Mouse (Mus musculus) CH12.LX (cell line): ENCODE results near the gene Fhl3. TPM values are rescaled to one million over a fixed set of nuclear protein-coding genes. Genes with fewer than 3 reads are reported as not detected.
"Not testable (repeated sequence)": the region's sequence is repeated elsewhere in the genome, so short reads cannot be mapped to it uniquely, and the experiment has no call there.

Experiments
- DNase-seq: peaks from one replicate; pipeline ENCODE4 v3.0.0-alpha.2; 2013; ENCODE audit errors: extremely low read depth
- H3K27ac ChIP-seq: 2 replicates; pipeline ENCODE4 v1.5.1; 2012; ENCODE audit warnings: low read depth, mild to moderate bottlenecking, control low read depth, moderate library complexity; ENCODE audit not compliant: insufficient read depth
- H3K27me3 ChIP-seq: replicated peaks from 2 replicates; pipeline ENCODE3; 2012; ENCODE audit warnings: inconsistent platforms
- H3K36me3 ChIP-seq, 2 experiments: replicated peaks in 1 of 2; 2 replicates each; pipeline versions ENCODE3 to v1.6.1; 2012; ENCODE audit warnings: inconsistent platforms in 1 of 2, low read length in 1 of 2, mild to moderate bottlenecking in 1 of 2, mixed read lengths in 1 of 2, moderate library complexity in 1 of 2; ENCODE audit not compliant: control insufficient read depth in 1 of 2, insufficient read depth in 1 of 2
- H3K4me1 ChIP-seq, 2 experiments: 2 replicates each; pipeline ENCODE4 v1.6.1; 2012; ENCODE audit warnings: inconsistent platforms in 1 of 2, moderate library complexity in 1 of 2; ENCODE audit not compliant: insufficient read depth in 2 of 2, control insufficient read depth in 1 of 2
- H3K4me2 ChIP-seq: 2 replicates; pipeline ENCODE4 v1.6.1; 2012; ENCODE audit warnings: low read depth, mild to moderate bottlenecking, control low read depth; ENCODE audit not compliant: poor library complexity, insufficient read depth, severe bottlenecking
- H3K4me3 ChIP-seq, 3 experiments: fragments of 150-350 bp in 1 of 3; sonication (generic) in 1 of 3; replicated peaks in 1 of 3; 2 replicates each; pipeline versions ENCODE3 to v1.5.1; 2011 to 2012; ENCODE audit warnings: low read depth in 2 of 3, low read length in 2 of 3, mild to moderate bottlenecking in 2 of 3, moderate library complexity in 2 of 3, control low read depth in 1 of 3, improper control_type of control experiment in 1 of 3, inconsistent platforms in 1 of 3, mixed read lengths in 1 of 3; ENCODE audit not compliant: poor library complexity in 1 of 3
- H3K79me2 ChIP-seq: replicated peaks from 2 replicates; pipeline ENCODE4 v1.6.1; 2012; ENCODE audit warnings: mild to moderate bottlenecking, moderate library complexity; ENCODE audit not compliant: control insufficient read depth, poor library complexity, insufficient read depth, severe bottlenecking; ENCODE audit errors: extremely low read depth
- H3K9ac ChIP-seq: 2 replicates; pipeline ENCODE4 v1.6.1; 2012; ENCODE audit warnings: low read depth, mild to moderate bottlenecking, control low read depth, moderate library complexity; ENCODE audit not compliant: insufficient read depth
- H3K9me3 ChIP-seq: replicated peaks from 2 replicates; pipeline ENCODE3; 2012; ENCODE audit warnings: low read length, inconsistent platforms, mixed read lengths
- CHD1 ChIP-seq: IDR thresholded peaks from 2 replicates; pipeline ENCODE4 v1.6.1; 2012; ENCODE audit warnings: low read depth, low read length, improper control_type of control experiment, inconsistent platforms
- CHD2 ChIP-seq: IDR thresholded peaks from 2 replicates; pipeline ENCODE4 v1.6.1; 2011; ENCODE audit warnings: low read length, improper control_type of control experiment
- CTCF ChIP-seq, 2 experiments: IDR thresholded peaks in 1 of 2; conservative IDR thresholded peaks in 1 of 2; 2 replicates each; pipeline ENCODE4 v1.5.1; 2011 to 2012; ENCODE audit warnings: low read depth in 2 of 2, low read length in 2 of 2, improper control_type of control experiment in 1 of 2, inconsistent platforms in 1 of 2, mild to moderate bottlenecking in 1 of 2, moderate library complexity in 1 of 2
- ELF1 ChIP-seq: IDR thresholded peaks from 2 replicates; pipeline ENCODE4 v1.6.1; 2014; ENCODE audit warnings: low read depth, mild to moderate bottlenecking, inconsistent platforms, low read length, improper control_type of control experiment
- EP300 ChIP-seq: IDR thresholded peaks from 2 replicates; pipeline ENCODE4 v1.6.1; 2011; ENCODE audit warnings: low read length, improper control_type of control experiment
- ETS1 ChIP-seq: conservative IDR thresholded peaks from 2 replicates; pipeline ENCODE4 v1.6.1; 2012; ENCODE audit warnings: low read depth, mild to moderate bottlenecking, inconsistent platforms, low read length, improper control_type of control experiment, moderate library complexity
- GABPA ChIP-seq: IDR thresholded peaks from 2 replicates; pipeline ENCODE4 v1.6.1; 2012; ENCODE audit warnings: low read depth, low read length, improper control_type of control experiment, inconsistent platforms; ENCODE audit not compliant: insufficient replicate concordance
- JUN ChIP-seq: IDR thresholded peaks from 2 replicates; pipeline ENCODE4 v1.6.1; 2011; ENCODE audit warnings: low read depth, mild to moderate bottlenecking, low read length, improper control_type of control experiment, moderate library complexity; ENCODE audit not compliant: insufficient read depth
- JUND ChIP-seq: conservative IDR thresholded peaks from 2 replicates; pipeline ENCODE4 v1.6.1; 2011; ENCODE audit warnings: low read depth, low read length, improper control_type of control experiment
- KAT2A ChIP-seq: IDR thresholded peaks from 2 replicates; pipeline ENCODE4 v1.6.1; 2012; ENCODE audit warnings: low read length, improper control_type of control experiment, inconsistent platforms; ENCODE audit not compliant: insufficient replicate concordance
- MAX ChIP-seq: IDR thresholded peaks from 2 replicates; pipeline ENCODE4 v1.6.1; 2011; ENCODE audit warnings: low read length, improper control_type of control experiment
- MAZ ChIP-seq: IDR thresholded peaks from 2 replicates; pipeline ENCODE4 v1.6.1; 2012; ENCODE audit warnings: low read depth, mild to moderate bottlenecking, inconsistent platforms, low read length, improper control_type of control experiment, moderate library complexity
- MEF2A ChIP-seq: IDR thresholded peaks from 2 replicates; pipeline ENCODE4 v1.6.1; 2014; ENCODE audit warnings: low read depth, mild to moderate bottlenecking, inconsistent platforms, low read length, improper control_type of control experiment, borderline replicate concordance
- NELFE ChIP-seq: IDR thresholded peaks from 2 replicates; pipeline ENCODE4 v1.6.1; 2011; ENCODE audit warnings: low read depth, low read length, improper control_type of control experiment
- NRF1 ChIP-seq: IDR thresholded peaks from 2 replicates; pipeline ENCODE4 v1.6.1; 2014; ENCODE audit warnings: low read depth, mild to moderate bottlenecking, inconsistent platforms, low read length, improper control_type of control experiment, moderate library complexity
- POLR2A ChIP-seq: IDR thresholded peaks from 2 replicates; pipeline ENCODE4 v1.6.1; 2011; ENCODE audit warnings: low read depth, mild to moderate bottlenecking, improper control_type of control experiment, low read length
- POLR2AphosphoS2 ChIP-seq: IDR thresholded peaks from 2 replicates; pipeline ENCODE4 v1.6.1; 2011; ENCODE audit warnings: low read depth, low read length, improper control_type of control experiment
- RAD21 ChIP-seq: IDR thresholded peaks from 2 replicates; pipeline ENCODE4 v1.6.1; 2011; ENCODE audit warnings: low read depth, mild to moderate bottlenecking, low read length, improper control_type of control experiment, moderate library complexity
- RCOR1 ChIP-seq: conservative IDR thresholded peaks from 2 replicates; pipeline ENCODE4 v1.6.1; 2012; ENCODE audit warnings: low read depth, mild to moderate bottlenecking, inconsistent platforms, low read length, improper control_type of control experiment
- SIN3A ChIP-seq: IDR thresholded peaks from 2 replicates; pipeline ENCODE4 v1.6.1; 2012; ENCODE audit warnings: low read length, improper control_type of control experiment, inconsistent platforms
- SMC3 ChIP-seq: IDR thresholded peaks from 2 replicates; pipeline ENCODE4 v1.6.1; 2011; ENCODE audit warnings: low read depth, low read length, improper control_type of control experiment
- TBP ChIP-seq: conservative IDR thresholded peaks from 2 replicates; pipeline ENCODE4 v1.6.1; 2011; ENCODE audit warnings: low read depth, low read length, improper control_type of control experiment
- TCF12 ChIP-seq: IDR thresholded peaks from 2 replicates; pipeline ENCODE4 v1.6.1; 2014; ENCODE audit warnings: low read depth, mild to moderate bottlenecking, inconsistent platforms, low read length, improper control_type of control experiment
- UBTF ChIP-seq: IDR thresholded peaks from 2 replicates; pipeline ENCODE4 v1.6.1; 2012; ENCODE audit warnings: low read depth, mild to moderate bottlenecking, inconsistent platforms, low read length, improper control_type of control experiment, moderate library complexity
- USF1 ChIP-seq: IDR thresholded peaks from 2 replicates; pipeline ENCODE4 v1.6.1; 2014; ENCODE audit warnings: low read depth, mild to moderate bottlenecking, inconsistent platforms, low read length, improper control_type of control experiment
- USF2 ChIP-seq: conservative IDR thresholded peaks from 2 replicates; pipeline ENCODE4 v1.6.1; 2011; ENCODE audit warnings: low read depth, low read length, improper control_type of control experiment
- ZC3H11A ChIP-seq: IDR thresholded peaks from 2 replicates; pipeline ENCODE4 v1.6.1; 2012; ENCODE audit warnings: low read depth, mild to moderate bottlenecking, inconsistent platforms, low read length, improper control_type of control experiment
- ZKSCAN1 ChIP-seq: IDR thresholded peaks from 2 replicates; pipeline ENCODE4 v1.6.1; 2012; ENCODE audit warnings: low read depth, inconsistent platforms, low read length, improper control_type of control experiment, borderline replicate concordance
- ZMIZ1 ChIP-seq: IDR thresholded peaks from 2 replicates; pipeline ENCODE4 v1.6.1; 2012; ENCODE audit warnings: low read depth, mild to moderate bottlenecking, inconsistent platforms, low read length, improper control_type of control experiment
- ZNF384 ChIP-seq: IDR thresholded peaks from 2 replicates; pipeline ENCODE4 v1.6.1; 2012; ENCODE audit warnings: low read depth, low read length, improper control_type of control experiment, inconsistent platforms
- dilution Hi-C: fragments of 300-500 bp; cut with MboI; formaldehyde crosslinking; loops from 2 replicates; pipeline ENCODE4 v1.14.3; 2020; ENCODE audit warnings: low sequenced_read_pairs; ENCODE audit not compliant: extremely low pct_unique_long_range_greater_than_20kb, extremely low pct_ligation_motif_present
- in situ Hi-C: fragments of 300-500 bp; cut with MboI; formaldehyde crosslinking; loops from 3 replicates; pipeline ENCODE4 v1.14.3; 2019; ENCODE audit warnings: low sequenced_read_pairs, low pct_ligation_motif_present, low pct_unique_long_range_greater_than_20kb, mixed read lengths
- polyA plus RNA-seq: library from polyadenylated mRNA; unstranded; fragments of >175 nt; gene quantifications from 2 replicates; pipeline ENCODE4 v1.2.1, GENCODE M21; 2012; ENCODE audit warnings: low read depth; ENCODE audit not compliant: insufficient read length
- total RNA-seq, 2 experiments: library from RNA; depleted of rRNA; stranded (reverse); fragments of 300-350 nt in 1 of 2; fragments of >200 nt in 1 of 2; gene quantifications; 2 replicates each; pipeline ENCODE4 v1.2.3; 2012 to 2014

The Fhl3 gene
- total and polyA plus RNA-seq, 3 experiments = 4.1 to 20.8 (median 10.8) TPM

- dilution Hi-C loops, H3K27ac ChIP-seq, H3K9me3 ChIP-seq, H3K4me3 ChIP-seq, H3K9ac ChIP-seq, H3K27me3 ChIP-seq, DNase-seq, H3K4me2 ChIP-seq, in situ Hi-C loops: not testable (repeated sequence)
- peak; percentile 62; the same call in 1 of the 2 replicates for TF ChIP-seq TBP
- peaks cover 23 to 35% of the 10 kb centered on the region in 2 experiments for H3K36me3 ChIP-seq
- H3K4me1 ChIP-seq = peaks cover 14 to 41% of the 10 kb centered on the region in 2 experiments
- H3K79me2 ChIP-seq = peaks cover 23% of the 10 kb centered on the region
Measured at GRCm38 (mm10) chr4:124713850-124714249, 13.3 kb downstream of the Fhl3 start.

DNA sequence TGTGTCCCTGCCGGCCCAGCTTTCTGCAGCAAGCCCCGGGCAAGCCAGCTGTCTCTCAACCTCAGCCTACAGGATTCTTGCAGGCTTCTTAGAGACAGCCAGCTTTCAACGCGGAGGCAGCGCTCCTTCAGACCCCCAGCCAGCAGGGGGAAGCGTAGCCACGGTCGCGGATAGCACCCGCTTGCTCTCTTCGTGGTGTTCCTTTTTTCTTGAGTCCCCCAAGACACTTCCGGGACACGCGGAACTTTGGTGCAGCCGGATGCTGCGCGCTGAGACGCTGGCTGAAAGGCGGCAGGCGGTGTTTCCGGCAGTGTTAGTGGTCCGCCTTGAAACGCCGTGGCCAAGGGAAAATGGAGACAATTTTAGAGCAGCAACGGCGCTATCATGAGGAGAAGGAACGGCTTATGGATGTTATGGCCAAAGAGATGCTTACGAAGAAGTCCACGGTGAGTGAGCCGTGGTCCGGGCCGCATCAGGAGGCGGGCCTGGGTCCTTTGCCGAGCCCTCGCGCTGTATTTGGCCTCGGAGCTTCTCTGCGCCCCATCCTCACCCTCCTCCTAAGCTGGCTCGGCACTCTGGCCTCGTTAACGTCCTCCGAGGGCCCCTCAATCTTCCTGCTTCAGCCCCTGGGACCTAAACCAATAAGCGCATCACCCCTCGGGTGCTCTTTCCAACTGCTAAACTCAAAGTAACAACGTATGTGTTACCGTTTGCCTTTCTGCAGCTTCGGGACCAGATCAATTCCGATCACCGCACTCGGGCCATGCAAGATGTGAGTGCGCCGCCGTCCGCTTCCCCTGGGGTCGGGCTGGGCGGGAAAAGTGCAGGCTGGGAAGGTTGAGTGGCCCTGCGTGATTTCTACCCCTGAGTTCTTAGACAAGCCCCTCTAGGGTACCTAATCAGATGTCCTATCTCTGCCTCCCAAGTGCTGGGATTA lies 14.3 kb downstream of the Fhl3 start, which contains the start of gene Sf3a3:
TSS of gene Sf3a3 (plus strand) at position 232 of the 937 bp plus-strand sequence.
- H3K9ac ChIP-seq = peak within 1 kb of the TSS; percentile 93
- no peaks in the 10 kb centered on the region for H3K9me3 ChIP-seq
- H3K79me2 ChIP-seq = peaks cover 23% of the 10 kb centered on the region
- H3K27ac ChIP-seq = peak within 1 kb of the TSS; percentile 10
- H3K4me3 ChIP-seq = peak within 1 kb of the TSS; percentile 94 to 98 (median 96)
- H3K4me1 ChIP-seq = peaks cover 11 to 36% of the 10 kb centered on the region in 2 experiments
- in situ Hi-C loops (no loop called here), dilution Hi-C loops (no loop called here)
- H3K36me3 ChIP-seq = peaks cover 31 to 44% of the 10 kb centered on the region in 2 experiments
- peak within 1 kb of the TSS; percentile 85 for H3K4me2 ChIP-seq
- DNase-seq = peak; percentile 95
- H3K27me3 ChIP-seq = no peaks in the 10 kb centered on the region
- TF ChIP-seq USF1 (no peak), POLR2AphosphoS2 (peak; percentile 68; the same call in 1 of the 2 replicates), MAX (peak; percentile 88), CTCF (conservative IDR thresholded peaks at IDR 0.05 in 1 of 2, IDR thresholded peaks at IDR 0.05 in 1 of 2; ENCODE audit: low read depth in 2 of 2, low read length in 2 of 2) (peak in 1 of 2 experiments; percentile 92; a peak in 2 of 4 replicates), TCF12 (peak; percentile 93), CHD2 (no peak), MAZ (peak; percentile 66; the same call in 1 of the 2 replicates), CHD1 (no peak), ELF1 (peak; percentile 88), RCOR1 (peak; percentile 65; the same call in 1 of the 2 replicates), TBP (peak; percentile 63), POLR2A (peak; percentile 79), ZMIZ1 (peak; percentile 71; the same call in 1 of the 2 replicates), SIN3A (peak; percentile 95), UBTF (peak; percentile 87), NRF1 (peak; percentile 67), USF2 (no peak), NELFE (peak; percentile 78), JUN (no peak), ZKSCAN1 (no peak), ZC3H11A (no peak), SMC3 (peak; percentile 58), ETS1 (peak; percentile 33; the same call in 1 of the 2 replicates), JUND (no peak), ZNF384 (no peak), GABPA (peak; percentile 88), KAT2A (peak; percentile 86; the same call in 1 of the 2 replicates), RAD21 (peak; percentile 43), MEF2A (peak; percentile 84), EP300 (no peak)
